Mouse (Mus musculus) forebrain, postnatal 0 days (tissue): ENCODE results near the gene Slc25a29. TPM values are rescaled to one million over a fixed set of nuclear protein-coding genes. Genes with fewer than 3 reads are reported as not detected.

Source experiments
- ATAC-seq: fragments of 200-750 bp; cut with Nextera tagmentation; 2 replicates; pipeline ENCODE4 v1.8.0; 2017; ENCODE audit warnings: mild to moderate bottlenecking, moderate library complexity
- DNase-seq: peaks from one replicate; pipeline ENCODE4 v3.0.0-alpha.2; 2015
- H3K27ac ChIP-seq: fragments of 300-500 bp; sonication (generic); 2 replicates; pipeline ENCODE4 v1.5.1; 2014; ENCODE audit warnings: low read depth, mild to moderate bottlenecking, antibody characterized with exemption, low read length, moderate library complexity, mixed read lengths
- H3K27me3 ChIP-seq: fragments of 300-500 bp; sonication (generic); 2 replicates; pipeline ENCODE4 v1.6.1; 2014; ENCODE audit warnings: mild to moderate bottlenecking, low read length, mixed read lengths; ENCODE audit not compliant: insufficient read depth
- H3K36me3 ChIP-seq: fragments of 300-500 bp; sonication (generic); 2 replicates; pipeline ENCODE4 v1.6.1; 2014; ENCODE audit warnings: mild to moderate bottlenecking, moderate library complexity; ENCODE audit not compliant: insufficient read depth
- H3K4me1 ChIP-seq: fragments of 300-500 bp; sonication (generic); 2 replicates; pipeline ENCODE4 v1.6.1; 2014; ENCODE audit warnings: antibody characterized with exemption; ENCODE audit not compliant: insufficient read depth
- H3K4me2 ChIP-seq: fragments of 300-500 bp; sonication (generic); 2 replicates; pipeline ENCODE4 v1.6.1; 2014; ENCODE audit warnings: low read depth, mild to moderate bottlenecking, moderate library complexity
- H3K4me3 ChIP-seq: fragments of 300-500 bp; sonication (generic); 2 replicates; pipeline ENCODE4 v1.5.1; 2014; ENCODE audit warnings: low read depth, low read length, mixed read lengths
- H3K9ac ChIP-seq: fragments of 300-500 bp; sonication (generic); 2 replicates; pipeline ENCODE4 v1.6.1; 2014; ENCODE audit warnings: mild to moderate bottlenecking
- H3K9me3 ChIP-seq: fragments of 300-500 bp; sonication (generic); 2 replicates; pipeline ENCODE4 v1.6.1; 2016; ENCODE audit warnings: low read length
- CTCF ChIP-seq: sonication (generic); IDR thresholded peaks from 2 replicates; pipeline ENCODE4 v1.5.1; 2016; ENCODE audit warnings: antibody characterized with exemption, control low read depth, low read depth
- WGBS: fragments of 180-500 bp; shearing (Covaris S2); extraction: QIAGEN DNeasy Blood & Tissue Kit; methylation state at CpG from one replicate; pipeline ENCODE4 v1.1.7; 2014; 5-methylcytosine and 5-hydroxymethylcytosine counted together
- polyA plus RNA-seq: library from polyadenylated mRNA; unstranded; fragments of >200 nt; fragmentation: Nextera tagmentation; extraction: Ambion mirVana; gene quantifications from 2 replicates; pipeline ENCODE4 v1.2.1, GENCODE M21; 2015
- total RNA-seq: library from RNA; depleted of rRNA; stranded (reverse); fragments of >200 nt; gene quantifications from 2 replicates; pipeline ENCODE4 v1.2.3, GENCODE M21; 2014

Slc25a29 gene
- total and polyA plus RNA-seq, 2 experiments from 2014 or later, result 17.4 to 21.4 TPM

DNA sequence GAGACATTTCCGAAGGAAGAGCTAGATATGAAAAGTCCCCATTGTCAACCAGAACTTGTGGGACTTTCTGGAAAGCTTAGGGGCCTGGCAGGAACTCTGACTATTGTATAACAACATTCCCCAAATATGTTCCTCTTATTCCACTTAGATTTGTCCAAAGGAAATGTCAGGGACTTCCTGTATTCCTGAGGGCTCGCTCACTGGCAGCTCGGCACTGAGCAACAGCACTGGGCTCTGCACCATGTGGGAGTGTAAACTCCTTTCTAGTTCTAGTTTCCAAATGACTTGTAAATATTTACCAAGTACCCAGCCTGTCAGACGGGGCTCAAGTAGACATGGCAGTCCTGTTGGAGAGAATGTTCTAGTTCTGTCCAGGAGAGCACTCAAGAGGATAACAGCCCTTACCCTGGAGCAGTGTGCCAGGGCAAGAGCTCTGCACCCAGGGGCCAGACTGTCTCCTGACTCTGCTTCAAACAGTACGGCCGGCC lies 29.4 kb upstream of the Slc25a29 start:
- Histone ChIP-seq H3K4me2 (no peak overlapping the region), H3K9ac (no peak overlapping the region), H3K27me3 (no peaks in the 10 kb centered on the region), H3K9me3 (no peaks in the 10 kb centered on the region), H3K36me3 (peaks cover 95% of the 10 kb centered on the region), H3K27ac (no peak overlapping the region), H3K4me1 (no peaks in the 10 kb centered on the region), H3K4me3 (no peak overlapping the region)
- no peak for TF ChIP-seq CTCF
- ATAC-seq (no peak), DNase-seq (no peak)
- WGBS, result 92% methylated on average over 6 of the region's 6 CpGs

DNA sequence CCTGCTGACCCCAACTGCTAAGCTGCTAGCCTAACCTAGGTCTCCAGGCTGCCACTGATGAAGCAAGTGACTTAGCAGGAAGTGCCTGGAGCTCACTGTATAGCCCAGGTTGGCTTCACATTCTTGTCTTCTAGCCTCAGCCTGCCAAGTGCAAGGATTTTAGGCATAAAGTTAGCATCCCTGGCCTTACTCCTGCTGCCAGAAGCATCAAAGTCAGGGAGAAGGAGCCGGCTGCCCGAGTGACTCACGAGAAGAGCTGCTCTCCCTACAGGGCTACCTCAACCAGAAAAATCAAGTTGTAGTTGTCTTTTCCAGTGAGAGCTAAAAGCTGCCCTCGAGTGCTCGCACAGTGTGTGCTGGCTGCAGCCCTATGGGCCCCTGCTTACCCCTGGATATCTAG lies 22.8 kb upstream of the Slc25a29 start:
- H3K9ac ChIP-seq, result no peak overlapping the region
- no peak overlapping the region for H3K27ac ChIP-seq
- WGBS, result 84% methylated on average over 5 of the region's 5 CpGs
- no peak for TF ChIP-seq CTCF
- ATAC-seq, result no peak
- H3K4me3 ChIP-seq, result no peak overlapping the region
- no peaks in the 10 kb centered on the region for H3K27me3 ChIP-seq
- H3K36me3 ChIP-seq, result peaks cover 40% of the 10 kb centered on the region
- H3K4me2 ChIP-seq, result no peak overlapping the region
- no peaks in the 10 kb centered on the region for H3K9me3 ChIP-seq
- DNase-seq, result no peak
- no peaks in the 10 kb centered on the region for H3K4me1 ChIP-seq

DNA sequence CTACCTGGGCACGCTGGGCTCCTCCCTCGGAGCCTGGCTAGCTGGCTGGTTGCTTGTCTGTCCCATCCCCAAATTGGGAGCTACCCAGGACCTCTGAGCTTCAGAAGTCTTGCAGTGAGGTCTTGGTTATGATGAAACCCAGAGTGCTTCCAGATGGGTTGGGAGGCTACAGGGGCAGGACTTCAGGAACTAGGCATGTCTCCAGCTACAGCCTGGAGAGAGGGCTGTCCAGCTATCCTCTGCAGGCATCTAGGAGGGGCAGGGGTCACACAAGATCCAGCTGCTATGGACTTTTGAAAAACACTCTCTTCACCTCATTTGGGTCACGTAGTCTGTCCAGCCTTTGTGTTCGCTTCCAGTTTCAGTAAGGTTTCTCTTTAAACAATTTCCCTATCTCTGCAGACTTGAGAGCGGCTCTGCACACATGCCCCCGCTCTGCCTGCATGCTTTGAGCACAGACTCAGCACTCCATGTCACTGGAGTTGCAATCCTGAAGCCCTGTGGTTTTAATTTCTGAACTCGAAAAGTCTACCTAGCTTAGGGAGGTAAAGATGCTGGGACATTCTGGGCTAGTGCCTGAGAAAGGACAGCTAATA lies 22.0 kb upstream of the Slc25a29 start:
- no peak for TF ChIP-seq CTCF
- Histone ChIP-seq H3K4me1 (no peaks in the 10 kb centered on the region), H3K9ac (no peak overlapping the region), H3K4me3 (no peak overlapping the region), H3K27me3 (no peaks in the 10 kb centered on the region), H3K36me3 (peaks cover 34% of the 10 kb centered on the region), H3K9me3 (no peaks in the 10 kb centered on the region), H3K4me2 (no peak overlapping the region), H3K27ac (no peak overlapping the region)
- no peak for ATAC-seq
- WGBS, result 86% methylated on average over 7 of the region's 7 CpGs
- no peak for DNase-seq

DNA sequence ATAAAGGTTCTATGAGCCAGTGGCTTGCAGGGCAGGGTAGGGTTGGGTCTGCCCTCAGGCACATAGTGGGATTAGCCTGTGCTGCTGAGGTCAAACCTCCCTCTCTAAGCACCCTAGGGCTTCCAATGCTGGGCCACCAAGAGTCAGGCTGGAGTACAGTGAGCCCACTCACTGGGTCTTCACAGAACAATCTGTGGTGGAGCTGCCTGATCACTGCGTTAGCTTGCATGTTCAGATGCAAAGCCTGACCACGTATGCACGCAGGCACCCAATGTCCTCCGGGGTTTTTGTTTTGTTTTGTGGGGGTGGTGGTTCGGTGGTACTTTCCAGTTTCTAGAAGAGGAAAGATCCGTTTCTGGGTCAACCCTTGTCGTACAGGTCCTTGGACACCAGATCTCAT lies 21.4 kb upstream of the Slc25a29 start:
- DNase-seq (no peak), ATAC-seq (no peak)
- H3K9ac ChIP-seq, result no peak overlapping the region
- no peaks in the 10 kb centered on the region for H3K27me3 ChIP-seq
- no peaks in the 10 kb centered on the region for H3K4me1 ChIP-seq
- no peak overlapping the region for H3K27ac ChIP-seq
- 88% methylated on average over 7 of the region's 7 CpGs for WGBS
- no peaks in the 10 kb centered on the region for H3K9me3 ChIP-seq
- H3K4me2 ChIP-seq, result no peak overlapping the region
- H3K36me3 ChIP-seq, result peaks cover 28% of the 10 kb centered on the region
- TF ChIP-seq CTCF, result no peak
- H3K4me3 ChIP-seq, result no peak overlapping the region

DNA sequence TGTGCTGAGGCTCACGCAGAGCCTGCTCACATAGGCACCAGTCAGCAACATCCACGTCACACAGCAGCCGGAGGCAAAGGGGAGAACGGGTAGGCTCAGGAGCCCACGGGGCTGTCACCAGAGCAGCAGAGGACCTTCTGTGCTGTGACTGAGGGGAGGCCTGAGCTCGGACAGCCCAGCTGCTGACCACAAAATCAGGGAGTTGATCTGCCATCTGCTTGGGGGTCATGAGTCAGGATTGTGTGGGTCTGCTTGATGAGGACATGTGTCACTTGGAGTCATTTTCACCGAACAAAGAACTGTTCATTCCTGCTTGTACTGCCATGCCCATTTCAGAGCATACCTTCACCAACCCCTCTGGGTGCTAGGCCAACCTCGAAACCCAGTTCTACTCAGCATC lies 20.5 kb upstream of the Slc25a29 start:
- DNase-seq, result no peak
- H3K9me3 ChIP-seq, result no peaks in the 10 kb centered on the region
- no peak overlapping the region for H3K4me3 ChIP-seq
- H3K36me3 ChIP-seq, result peaks cover 19% of the 10 kb centered on the region
- no peaks in the 10 kb centered on the region for H3K4me1 ChIP-seq
- H3K27ac ChIP-seq, result no peak overlapping the region
- no peak overlapping the region for H3K9ac ChIP-seq
- WGBS, result 92% methylated on average over 8 of the region's 8 CpGs
- TF ChIP-seq CTCF, result no peak
- no peaks in the 10 kb centered on the region for H3K27me3 ChIP-seq
- no peak overlapping the region for H3K4me2 ChIP-seq
- ATAC-seq, result no peak

DNA sequence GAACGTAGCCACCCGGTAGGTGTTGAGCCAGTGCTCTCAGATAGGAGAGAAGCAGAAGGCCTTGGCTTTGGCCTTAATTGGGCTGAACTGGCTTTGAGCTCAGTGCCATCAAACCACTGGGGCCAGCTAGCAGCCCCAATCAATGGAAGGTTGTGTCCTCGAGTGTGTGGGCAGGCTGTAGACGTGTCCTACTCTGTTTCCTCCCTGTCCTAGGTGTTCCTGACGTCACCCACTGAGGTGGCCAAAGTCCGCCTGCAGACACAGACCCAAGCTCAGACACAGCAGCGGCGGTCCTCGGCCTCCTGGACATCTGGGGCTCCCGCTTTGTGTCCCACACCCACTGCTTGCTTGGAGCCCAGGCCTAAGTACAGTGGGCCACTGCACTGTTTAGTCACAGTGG lies 19.4 kb upstream of the Slc25a29 start:
- Histone ChIP-seq H3K9me3 (no peaks in the 10 kb centered on the region), H3K36me3 (peaks cover 10% of the 10 kb centered on the region; the same call in 1 of the 2 replicates), H3K4me1 (no peaks in the 10 kb centered on the region), H3K27ac (no peak overlapping the region), H3K4me2 (no peak overlapping the region), H3K4me3 (no peak overlapping the region), H3K9ac (no peak overlapping the region), H3K27me3 (no peaks in the 10 kb centered on the region)
- ATAC-seq (no peak), DNase-seq (no peak)
- TF ChIP-seq CTCF, result no peak
- 88% methylated on average over 10 of the region's 10 CpGs for WGBS

DNA sequence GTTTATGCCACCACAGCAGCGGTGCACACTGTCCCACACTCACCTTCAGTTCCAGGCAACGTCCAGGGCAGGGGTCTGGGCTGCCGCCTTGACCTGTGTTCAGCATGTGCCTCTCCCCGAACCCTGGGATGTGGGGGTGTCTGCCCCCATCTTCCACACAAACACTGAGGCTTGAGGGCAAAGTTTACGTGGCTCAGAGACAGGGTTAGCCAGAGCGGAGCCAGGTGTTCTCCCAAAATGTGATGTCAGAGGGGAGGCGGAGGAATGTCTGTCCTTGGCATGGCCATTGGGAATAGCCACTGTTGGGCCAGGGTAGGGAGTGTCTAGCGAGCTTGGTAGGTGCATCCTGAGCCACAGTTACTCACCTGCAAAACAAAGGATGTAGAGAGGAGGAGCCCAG lies 17.1 kb upstream of the Slc25a29 start:
- no peak for TF ChIP-seq CTCF
- Histone ChIP-seq H3K4me3 (no peak overlapping the region), H3K9ac (no peak overlapping the region), H3K4me1 (no peaks in the 10 kb centered on the region), H3K36me3 (no peaks in the 10 kb centered on the region), H3K9me3 (no peaks in the 10 kb centered on the region), H3K4me2 (no peak overlapping the region), H3K27me3 (no peaks in the 10 kb centered on the region), H3K27ac (no peak overlapping the region)
- DNase-seq, result no peak
- no peak for ATAC-seq
- WGBS, result 91% methylated on average over 8 of the region's 8 CpGs
